Mouse (Mus musculus): ENCODE measurements around the gene Olfr1008. TPM values are rescaled to one million over a fixed set of nuclear protein-coding genes. Genes with fewer than 3 reads are reported as not detected.
"Not testable (repeated sequence)": the region's sequence is repeated elsewhere in the genome, so short reads cannot be mapped to it uniquely, and the experiment has no call there.

Olfr1008 gene
- polyA plus RNA-seq (2014; fragmentation: Nextera tagmentation; extraction: Ambion mirVana): not detected in 2 replicates

- Histone ChIP-seq H3K4me1 (ENCODE audit: insufficient read depth) (no peaks in the 10 kb centered on the region), H3K9me3 (ENCODE audit: low read depth, low read length) (no peaks in the 10 kb centered on the region), H3K4me3 (ENCODE audit: low read depth, low read length) (no peak within 1 kb of the TSS), H3K9ac (no peak within 1 kb of the TSS), H3K4me2 (no peak within 1 kb of the TSS), H3K27me3 (ENCODE audit: insufficient read depth, low read length) (no peaks in the 10 kb centered on the region), H3K27ac (ENCODE audit: low read depth) (no peak within 1 kb of the TSS), H3K36me3 (ENCODE audit: insufficient read depth) (no peaks in the 10 kb centered on the region)
- DNase-seq (no peak), ATAC-seq (ENCODE audit: insufficient read depth) (no peak)
- TF ChIP-seq CTCF (IDR thresholded peaks at IDR 0.05; ENCODE audit: low read depth): no peak
These were observed at the start of gene Olfr1008 for GRCm38 (mm10) chr2:85689131-85689530. Gene Olfr1008, plus strand, starts transcription at chr2:85689431.

- H3K27ac ChIP-seq (ENCODE audit: low read depth): no peak within 1 kb of the TSS
- TF ChIP-seq CTCF (IDR thresholded peaks at IDR 0.05; ENCODE audit: low read depth): no peak
- H3K27me3 ChIP-seq (ENCODE audit: insufficient read depth, low read length): no peaks in the 10 kb centered on the region
- DNase-seq (no peak), ATAC-seq (ENCODE audit: insufficient read depth) (no peak)
- no peaks in the 10 kb centered on the region for H3K36me3 ChIP-seq (ENCODE audit: insufficient read depth)
- no peak within 1 kb of the TSS for H3K4me2 ChIP-seq
- WGBS: 96% methylated on average over 1 of the region's 1 CpGs
- no peak within 1 kb of the TSS for H3K4me3 ChIP-seq (ENCODE audit: low read depth, low read length)
- no peak within 1 kb of the TSS for H3K9ac ChIP-seq
- no peaks in the 10 kb centered on the region for H3K4me1 ChIP-seq (ENCODE audit: insufficient read depth)
- H3K9me3 ChIP-seq (ENCODE audit: low read depth, low read length): no peaks in the 10 kb centered on the region
These were observed 38.6 kb upstream of the Olfr1008 start, which contains the start of gene Olfr1002 for GRCm38 (mm10) chr2:85650604-85651003. Gene Olfr1002, minus strand, starts transcription at chr2:85650704.

GRCm38 (mm10) chr2:85664355-85664754 lies 24.9 kb upstream of the Olfr1008 start, which contains the start of gene Olfr154:
Gene Olfr154, minus strand, starts transcription at chr2:85664455.
- not testable (repeated sequence) for H3K9ac ChIP-seq; H3K9me3 ChIP-seq (ENCODE audit: low read depth, low read length); H3K4me3 ChIP-seq (ENCODE audit: low read depth, low read length); H3K36me3 ChIP-seq (ENCODE audit: insufficient read depth); ATAC-seq (ENCODE audit: insufficient read depth); H3K27me3 ChIP-seq (ENCODE audit: insufficient read depth, low read length); H3K4me2 ChIP-seq; H3K27ac ChIP-seq (ENCODE audit: low read depth); DNase-seq; H3K4me1 ChIP-seq (ENCODE audit: insufficient read depth)

GRCm38 (mm10) chr2:85678667-85679066 lies 10.6 kb upstream of the Olfr1008 start, which contains the start of gene Olfr1006:
Gene Olfr1006, minus strand, starts transcription at chr2:85678767.
- H3K4me3 ChIP-seq (ENCODE audit: low read depth, low read length): no peak within 1 kb of the TSS
- no peak for TF ChIP-seq CTCF (IDR thresholded peaks at IDR 0.05; ENCODE audit: low read depth)
- H3K4me1 ChIP-seq (ENCODE audit: insufficient read depth): no peaks in the 10 kb centered on the region
- DNase-seq: no peak
- H3K27ac ChIP-seq (ENCODE audit: low read depth): no peak within 1 kb of the TSS
- no peaks in the 10 kb centered on the region for H3K27me3 ChIP-seq (ENCODE audit: insufficient read depth, low read length)
- H3K9me3 ChIP-seq (ENCODE audit: low read depth, low read length): no peaks in the 10 kb centered on the region
- no peaks in the 10 kb centered on the region for H3K36me3 ChIP-seq (ENCODE audit: insufficient read depth)
- no peak for ATAC-seq (ENCODE audit: insufficient read depth)
- H3K4me2 ChIP-seq: no peak within 1 kb of the TSS
- no peak within 1 kb of the TSS for H3K9ac ChIP-seq

GRCm38 (mm10) chr2:85710680-85711079 lies 21.4 kb downstream of the Olfr1008 start:
- not testable (repeated sequence) for H3K9ac ChIP-seq; H3K27me3 ChIP-seq (ENCODE audit: insufficient read depth, low read length); H3K27ac ChIP-seq (ENCODE audit: low read depth); ATAC-seq (ENCODE audit: insufficient read depth); H3K36me3 ChIP-seq (ENCODE audit: insufficient read depth); H3K4me3 ChIP-seq (ENCODE audit: low read depth, low read length); DNase-seq; H3K9me3 ChIP-seq (ENCODE audit: low read depth, low read length); H3K4me1 ChIP-seq (ENCODE audit: insufficient read depth); H3K4me2 ChIP-seq
- 44% methylated on average over 2 of the region's 2 CpGs for WGBS

- no peak overlapping the region for H3K4me3 ChIP-seq (ENCODE audit: low read depth, low read length)
- no peaks in the 10 kb centered on the region for H3K27me3 ChIP-seq (ENCODE audit: insufficient read depth, low read length)
- H3K36me3 ChIP-seq (ENCODE audit: insufficient read depth): no peaks in the 10 kb centered on the region
- H3K4me2 ChIP-seq: no peak overlapping the region
- no peak for ATAC-seq (ENCODE audit: insufficient read depth)
- H3K4me1 ChIP-seq (ENCODE audit: insufficient read depth): no peaks in the 10 kb centered on the region
- H3K27ac ChIP-seq (ENCODE audit: low read depth): no peak overlapping the region
- WGBS: 27% methylated on average over 1 of the region's 1 CpGs
- H3K9me3 ChIP-seq (ENCODE audit: low read depth, low read length): no peaks in the 10 kb centered on the region
- H3K9ac ChIP-seq: no peak overlapping the region
- no peak for DNase-seq
- TF ChIP-seq CTCF (IDR thresholded peaks at IDR 0.05; ENCODE audit: low read depth): no peak
These were observed 21.9 kb downstream of the Olfr1008 start for GRCm38 (mm10) chr2:85711159-85711558.

GRCm38 (mm10) chr2:85715119-85715518 lies 25.9 kb downstream of the Olfr1008 start, which contains the start of gene Olfr1009:
Gene Olfr1009, plus strand, starts transcription at chr2:85715419.
- Histone ChIP-seq H3K27ac (ENCODE audit: low read depth) (no peak within 1 kb of the TSS), H3K4me2 (no peak within 1 kb of the TSS), H3K4me3 (ENCODE audit: low read depth, low read length) (no peak within 1 kb of the TSS), H3K9ac (no peak within 1 kb of the TSS), H3K27me3 (ENCODE audit: insufficient read depth, low read length) (no peaks in the 10 kb centered on the region), H3K9me3 (ENCODE audit: low read depth, low read length) (no peaks in the 10 kb centered on the region), H3K4me1 (ENCODE audit: insufficient read depth) (no peaks in the 10 kb centered on the region), H3K36me3 (ENCODE audit: insufficient read depth) (no peaks in the 10 kb centered on the region)
- DNase-seq (no peak), ATAC-seq (ENCODE audit: insufficient read depth) (no peak)
- TF ChIP-seq CTCF (IDR thresholded peaks at IDR 0.05; ENCODE audit: low read depth): no peak
- 75% methylated on average over 1 of the region's 1 CpGs for WGBS

GRCm38 (mm10) chr2:85725793-85726192 lies 36.6 kb downstream of the Olfr1008 start:
- H3K27me3 ChIP-seq (ENCODE audit: insufficient read depth, low read length): no peaks in the 10 kb centered on the region
- DNase-seq (peak; percentile 78), ATAC-seq (ENCODE audit: insufficient read depth) (no peak)
- TF ChIP-seq CTCF (IDR thresholded peaks at IDR 0.05; ENCODE audit: low read depth): peak; percentile 71
- H3K9ac ChIP-seq: no peak overlapping the region
- no peaks in the 10 kb centered on the region for H3K36me3 ChIP-seq (ENCODE audit: insufficient read depth)
- no peak overlapping the region for H3K4me2 ChIP-seq
- no peaks in the 10 kb centered on the region for H3K4me1 ChIP-seq (ENCODE audit: insufficient read depth)
- H3K4me3 ChIP-seq (ENCODE audit: low read depth, low read length): no peak overlapping the region
- no peak overlapping the region for H3K27ac ChIP-seq (ENCODE audit: low read depth)
- H3K9me3 ChIP-seq (ENCODE audit: low read depth, low read length): no peaks in the 10 kb centered on the region
- WGBS: 10% methylated on average over 3 of the region's 3 CpGs

Other genes starting within 250 kb of the Olfr1008 start
- not detected in 2 replicates for gene Olfr995, start 245.8 kb upstream of the Olfr1008 start, polyA plus RNA-seq (2014; fragmentation: Nextera tagmentation; extraction: Ambion mirVana)
- gene 4833423E24Rik, start 170.4 kb upstream of the Olfr1008 start, polyA plus RNA-seq (2014; fragmentation: Nextera tagmentation; extraction: Ambion mirVana): 0.14 TPM in 1 of 2 replicates, not detected in the other
- not detected in 2 replicates for gene Olfr996, start 110.2 kb upstream of the Olfr1008 start, polyA plus RNA-seq (2014; fragmentation: Nextera tagmentation; extraction: Ambion mirVana)
- not detected in 2 replicates for gene Olfr998, start 100.5 kb upstream of the Olfr1008 start, polyA plus RNA-seq (2014; fragmentation: Nextera tagmentation; extraction: Ambion mirVana)
- gene Olfr1000, start 77.5 kb upstream of the Olfr1008 start, polyA plus RNA-seq (2014; fragmentation: Nextera tagmentation; extraction: Ambion mirVana): not detected in 2 replicates
- not detected in 2 replicates for gene Olfr1002, start 38.7 kb upstream of the Olfr1008 start, polyA plus RNA-seq (2014; fragmentation: Nextera tagmentation; extraction: Ambion mirVana)
- not detected in 2 replicates for gene Olfr154, start 25.0 kb upstream of the Olfr1008 start, polyA plus RNA-seq (2014; fragmentation: Nextera tagmentation; extraction: Ambion mirVana)
- not detected in 2 replicates for gene Olfr1006, start 10.7 kb upstream of the Olfr1008 start, polyA plus RNA-seq (2014; fragmentation: Nextera tagmentation; extraction: Ambion mirVana)
- not detected in 2 replicates for gene Olfr1009, start 26.0 kb downstream of the Olfr1008 start, polyA plus RNA-seq (2014; fragmentation: Nextera tagmentation; extraction: Ambion mirVana)
- not detected in 2 replicates for gene Olfr1012, start 73.3 kb downstream of the Olfr1008 start, polyA plus RNA-seq (2014; fragmentation: Nextera tagmentation; extraction: Ambion mirVana)
- gene Olfr1013, start 77.7 kb downstream of the Olfr1008 start, polyA plus RNA-seq (2014; fragmentation: Nextera tagmentation; extraction: Ambion mirVana): not detected in 2 replicates
- not detected in 2 replicates for gene Olfr1014, start 83.3 kb downstream of the Olfr1008 start, polyA plus RNA-seq (2014; fragmentation: Nextera tagmentation; extraction: Ambion mirVana)
- gene Olfr1015, start 92.6 kb downstream of the Olfr1008 start, polyA plus RNA-seq (2014; fragmentation: Nextera tagmentation; extraction: Ambion mirVana): not detected in 2 replicates
- not detected in 2 replicates for gene Olfr1016, start 113.1 kb downstream of the Olfr1008 start, polyA plus RNA-seq (2014; fragmentation: Nextera tagmentation; extraction: Ambion mirVana)
- gene Olfr1018, start 129.0 kb downstream of the Olfr1008 start, polyA plus RNA-seq (2014; fragmentation: Nextera tagmentation; extraction: Ambion mirVana): not detected in 2 replicates
- gene Olfr1019, start 156.1 kb downstream of the Olfr1008 start, polyA plus RNA-seq (2014; fragmentation: Nextera tagmentation; extraction: Ambion mirVana): not detected in 2 replicates
- not detected in 2 replicates for gene Olfr1020, start 157.6 kb downstream of the Olfr1008 start, polyA plus RNA-seq (2014; fragmentation: Nextera tagmentation; extraction: Ambion mirVana)
- not detected in 2 replicates for gene Olfr1022, start 179.2 kb downstream of the Olfr1008 start, polyA plus RNA-seq (2014; fragmentation: Nextera tagmentation; extraction: Ambion mirVana)
- gene Olfr1023, start 196.2 kb downstream of the Olfr1008 start, polyA plus RNA-seq (2014; fragmentation: Nextera tagmentation; extraction: Ambion mirVana): not detected in 2 replicates
- not detected in 2 replicates for gene Olfr1024, start 215.6 kb downstream of the Olfr1008 start, polyA plus RNA-seq (2014; fragmentation: Nextera tagmentation; extraction: Ambion mirVana)
- not detected in 2 replicates for gene Olfr1025-ps1, start 225.8 kb downstream of the Olfr1008 start, polyA plus RNA-seq (2014; fragmentation: Nextera tagmentation; extraction: Ambion mirVana)
- not detected in 2 replicates for gene Olfr1026, start 232.1 kb downstream of the Olfr1008 start, polyA plus RNA-seq (2014; fragmentation: Nextera tagmentation; extraction: Ambion mirVana)